Comparison of ENCODE assay signal across 15 mouse cellular contexts in the genomic region with DNA sequence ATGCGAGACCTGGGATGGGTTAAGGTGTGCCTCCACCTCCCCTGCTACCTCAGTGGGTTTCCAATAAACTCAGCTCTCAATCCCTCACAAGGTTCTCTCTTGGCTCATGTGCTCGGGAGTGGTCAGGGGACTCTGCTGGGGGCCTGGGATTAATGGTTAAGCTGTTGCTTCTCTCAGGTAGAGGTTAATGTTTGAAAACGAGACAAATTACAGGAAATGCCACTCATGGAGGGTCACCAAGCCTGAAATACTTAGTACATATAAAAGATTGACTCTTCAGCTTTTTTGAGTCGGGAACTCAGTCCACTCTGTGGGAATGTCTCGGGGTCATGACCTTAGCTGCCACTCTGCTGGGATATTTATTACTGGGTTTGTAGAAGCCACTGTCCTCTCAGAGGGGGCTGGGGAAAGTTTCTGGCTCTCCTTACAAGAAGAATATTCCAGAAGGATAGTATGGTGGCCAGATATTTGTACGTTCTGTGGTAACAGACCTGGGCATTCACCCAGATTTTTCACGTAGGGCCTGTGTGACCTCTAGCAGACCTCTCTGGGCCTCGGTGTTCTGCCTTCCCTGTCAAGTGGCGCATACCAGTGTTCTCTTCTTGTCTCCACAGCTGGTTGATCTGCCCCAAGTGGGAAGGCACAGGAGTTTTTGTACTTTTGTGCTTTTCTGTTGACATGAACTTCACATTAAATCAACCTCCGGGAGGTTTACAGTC. TPM values are rescaled to one million over a fixed set of nuclear protein-coding genes. Genes with fewer than 3 reads are reported as not detected.
DNase-seq lines count a peak whose midpoint lies in the region; ATAC-seq and TF ChIP-seq lines count a peak whose summit lies in the region.
"Had no signal": no experiment of that assay in that cellular context is flagged by ENCODE, and none has a peak within 500 bp of the region (broad histone marks: within the 10 kb centered on the region; RNA-seq: fewer than 3 reads in every experiment).

No protein-coding gene starts in this region.

- H3K4me2 ChIP-seq in liver, embryonic 11.5 days, result no peak overlapping the region
- no peak overlapping the region for H3K4me2 ChIP-seq in liver, embryonic 12.5 days
- H3K4me2 ChIP-seq in forebrain, postnatal 0 days (ENCODE audit: low read depth), result no peak overlapping the region
- H3K4me2 ChIP-seq: embryonic facial prominence, embryonic 13.5 days had no signal

- H3K27ac ChIP-seq in liver, embryonic 11.5 days (ENCODE audit: low read depth, low read length), result no peak overlapping the region
- no peak overlapping the region for H3K27ac ChIP-seq in liver, embryonic 12.5 days
- H3K27ac ChIP-seq in embryonic facial prominence, embryonic 10.5 days (replicated peaks), result no peak overlapping the region
- H3K27ac ChIP-seq in forebrain, postnatal 0 days (ENCODE audit: low read depth, low read length), result no peak overlapping the region
- H3K27ac ChIP-seq: embryonic facial prominence, embryonic 13.5 days; midbrain, embryonic 10.5 days had no signal

- peak; percentile 47 for DNase-seq in adrenal gland, postnatal 10 days
- DNase-seq in adrenal gland, adult 8-10 months, result no peak
- DNase-seq in liver, embryonic 11.5 days (ENCODE audit: low spot score), result no peak
- peak; percentile 79 for DNase-seq in kidney, postnatal 14 days
- no peak for DNase-seq in embryonic facial prominence, embryonic 10.5 days (ENCODE audit: low spot score)
- no peak for DNase-seq in forebrain, postnatal 0 days
- no peak for DNase-seq in adrenal gland, postnatal 25 days
- DNase-seq: lung, adult 2 months; spleen, adult 18-20 months; thymus, postnatal 14 days had no signal

- 0 out of 2 replicates have a peak, but pooled peaks have one; percentile 15 for ATAC-seq in liver, embryonic 11.5 days (replicated peaks; ENCODE audit: low FRiP score)
- ATAC-seq in liver, embryonic 12.5 days, result no peak
- no peak for ATAC-seq in forebrain, postnatal 0 days
- ATAC-seq: forebrain, embryonic 14.5 days had no signal

- no peaks in the 10 kb centered on the region for H3K9me3 ChIP-seq in liver, embryonic 11.5 days (ENCODE audit: control insufficient read depth, low read length)
- no peaks in the 10 kb centered on the region for H3K9me3 ChIP-seq in liver, embryonic 12.5 days (replicated peaks)
- no peaks in the 10 kb centered on the region for H3K9me3 ChIP-seq in embryonic facial prominence, embryonic 10.5 days
- H3K9me3 ChIP-seq in forebrain, postnatal 0 days (ENCODE audit: low read length), result no peaks in the 10 kb centered on the region
- H3K9me3 ChIP-seq: embryonic facial prominence, embryonic 13.5 days; midbrain, embryonic 10.5 days had no signal

- no peak overlapping the region for H3K4me3 ChIP-seq in liver, embryonic 11.5 days (ENCODE audit: low read depth, low read length)
- H3K4me3 ChIP-seq in liver, embryonic 12.5 days, result no peak overlapping the region
- H3K4me3 ChIP-seq in embryonic facial prominence, embryonic 10.5 days, result no peak overlapping the region
- no peak overlapping the region for H3K4me3 ChIP-seq in forebrain, postnatal 0 days (ENCODE audit: low read depth, low read length)
- H3K4me3 ChIP-seq: embryonic facial prominence, embryonic 13.5 days; midbrain, embryonic 10.5 days had no signal

- no peaks in the 10 kb centered on the region for H3K36me3 ChIP-seq in liver, embryonic 11.5 days (ENCODE audit: control insufficient read depth, insufficient read depth, low read length)
- no peaks in the 10 kb centered on the region for H3K36me3 ChIP-seq in liver, embryonic 12.5 days
- H3K36me3 ChIP-seq in embryonic facial prominence, embryonic 10.5 days (replicated peaks), result no peaks in the 10 kb centered on the region
- no peaks in the 10 kb centered on the region for H3K36me3 ChIP-seq in forebrain, postnatal 0 days (ENCODE audit: insufficient read depth)
- H3K36me3 ChIP-seq: embryonic facial prominence, embryonic 13.5 days; midbrain, embryonic 10.5 days had no signal

- no peaks in the 10 kb centered on the region for H3K4me1 ChIP-seq in liver, embryonic 11.5 days (replicated peaks; ENCODE audit: control insufficient read depth, insufficient read depth, low read length)
- no peaks in the 10 kb centered on the region for H3K4me1 ChIP-seq in liver, embryonic 12.5 days
- H3K4me1 ChIP-seq in embryonic facial prominence, embryonic 10.5 days, result peaks cover 11% of the 10 kb centered on the region; the same call in 1 of the 2 replicates
- H3K4me1 ChIP-seq in forebrain, postnatal 0 days (ENCODE audit: insufficient read depth), result no peaks in the 10 kb centered on the region
- H3K4me1 ChIP-seq: embryonic facial prominence, embryonic 13.5 days; midbrain, embryonic 10.5 days had no signal

- no peaks in the 10 kb centered on the region for H3K27me3 ChIP-seq in liver, embryonic 11.5 days (replicated peaks; ENCODE audit: control insufficient read depth, insufficient read depth, low read length)
- no peaks in the 10 kb centered on the region for H3K27me3 ChIP-seq in liver, embryonic 12.5 days (replicated peaks)
- H3K27me3 ChIP-seq in embryonic facial prominence, embryonic 10.5 days (replicated peaks; ENCODE audit: low read depth, poor library complexity, severe bottlenecking), result no peaks in the 10 kb centered on the region
- no peaks in the 10 kb centered on the region for H3K27me3 ChIP-seq in forebrain, postnatal 0 days (ENCODE audit: insufficient read depth, low read length)
- H3K27me3 ChIP-seq: embryonic facial prominence, embryonic 13.5 days had no signal

- 58% methylated on average over 10 of the region's 10 CpGs for WGBS in liver, embryonic 11.5 days
- WGBS in liver, embryonic 12.5 days (ENCODE audit: insufficient replicate concordance), result 52% methylated on average over 10 of the region's 10 CpGs
- WGBS in embryonic facial prominence, embryonic 10.5 days, result 59% methylated on average over 10 of the region's 10 CpGs
- 74% methylated on average over 10 of the region's 10 CpGs for whole genome bisulfite sequencing in forebrain, postnatal 0 days

- no peak for TF ChIP-seq CTCF in forebrain, postnatal 0 days (IDR thresholded peaks at IDR 0.05; ENCODE audit: low read depth)

- no peak overlapping the region for H3K9ac ChIP-seq in liver, embryonic 11.5 days (ENCODE audit: low read depth, low read length)
- no peak overlapping the region for H3K9ac ChIP-seq in liver, embryonic 12.5 days
- H3K9ac ChIP-seq in forebrain, postnatal 0 days, result no peak overlapping the region
- H3K9ac ChIP-seq: embryonic facial prominence, embryonic 13.5 days had no signal

RNA-seq across cellular contexts. Expression of a gene that starts 17.8 kb away (rescaled TPM):
- 10 to 100 TPM; 12.7 to 17.7 TPM for total RNA-seq in adrenal gland, postnatal 10 days (2021)
- 10 to 100 TPM in 3 of 4 experiments, 1 to 10 TPM in 1; 9.9 to 17.6 (median 12.3) TPM for total RNA-seq in adrenal gland, adult 8-10 months (2022)
- polyA plus RNA-seq in liver, embryonic 11.5 days (2014; fragmentation: Nextera tagmentation; extraction: Ambion mirVana), result not detected in 2 replicates
- not detected in 2 replicates for polyA plus RNA-seq in liver, embryonic 12.5 days (2016; fragmentation: Nextera tagmentation; extraction: Ambion mirVana)
- 0.16 and 0.24 TPM in 2 replicates for polyA plus RNA-seq in embryonic facial prominence, embryonic 10.5 days (2016; fragmentation: Nextera tagmentation; extraction: Ambion mirVana)
- 0.92 and 1.1 TPM in 2 replicates for total RNA-seq in forebrain, postnatal 0 days (2014; rRNA removed)
- polyA plus RNA-seq in forebrain, postnatal 0 days (2015; fragmentation: Nextera tagmentation; extraction: Ambion mirVana), result 0.31 and 1.1 TPM in 2 replicates
- 7.4 and 8.0 TPM in 2 replicates for total RNA-seq in adrenal gland, postnatal 25 days (2021)
- polyA plus RNA-seq: embryonic facial prominence, embryonic 13.5 days had no signal

RNA-seq across cellular contexts. Expression of a gene that starts 27.5 kb away (rescaled TPM):
- under 1 TPM; 0.39 to 0.70 TPM for total RNA-seq in adrenal gland, postnatal 10 days (2021)
- under 1 TPM in 2 of 4 experiments, not detected in 2; 0.15 to 0.22 TPM for total RNA-seq in adrenal gland, adult 8-10 months (2022)
- polyA plus RNA-seq in liver, embryonic 11.5 days (2014; fragmentation: Nextera tagmentation; extraction: Ambion mirVana), result 0.29 TPM in 1 of 2 replicates, not detected in the other
- polyA plus RNA-seq in liver, embryonic 12.5 days (2016; fragmentation: Nextera tagmentation; extraction: Ambion mirVana), result not detected in 2 replicates
- polyA plus RNA-seq in embryonic facial prominence, embryonic 10.5 days (2016; fragmentation: Nextera tagmentation; extraction: Ambion mirVana), result not detected in 2 replicates
- 0.24 and 0.92 TPM in 2 replicates for total RNA-seq in forebrain, postnatal 0 days (2014; rRNA removed)
- polyA plus RNA-seq in forebrain, postnatal 0 days (2015; fragmentation: Nextera tagmentation; extraction: Ambion mirVana), result 0.28 and 1.1 TPM in 2 replicates
- 0.24 TPM in 1 of 2 replicates, not detected in the other for total RNA-seq in adrenal gland, postnatal 25 days (2021)
- total RNA-seq: gastrocnemius, postnatal 4 days had no signal
- polyA plus RNA-seq: embryonic facial prominence, embryonic 13.5 days had no signal

RNA-seq across cellular contexts. Expression of a gene that starts 49.4 kb away (rescaled TPM):
- total RNA-seq in adrenal gland, postnatal 10 days (2021), result 10 to 100 TPM; 24.6 to 25.8 TPM
- 10 to 100 TPM in 2 of 4 experiments, 1 to 10 TPM in 2; 8.7 to 21.2 (median 14.5) TPM for total RNA-seq in adrenal gland, adult 8-10 months (2022)
- 39.7 and 40.7 TPM in 2 replicates for polyA plus RNA-seq in liver, embryonic 11.5 days (2014; fragmentation: Nextera tagmentation; extraction: Ambion mirVana)
- polyA plus RNA-seq in liver, embryonic 12.5 days (2016; fragmentation: Nextera tagmentation; extraction: Ambion mirVana), result 37.0 and 37.6 TPM in 2 replicates
- polyA plus RNA-seq in embryonic facial prominence, embryonic 10.5 days (2016; fragmentation: Nextera tagmentation; extraction: Ambion mirVana), result 5.2 and 7.2 TPM in 2 replicates
- total RNA-seq in forebrain, postnatal 0 days (2014; rRNA removed), result 3.3 and 6.0 TPM in 2 replicates
- polyA plus RNA-seq in forebrain, postnatal 0 days (2015; fragmentation: Nextera tagmentation; extraction: Ambion mirVana), result 6.8 and 9.7 TPM in 2 replicates
- total RNA-seq in adrenal gland, postnatal 25 days (2021), result 9.2 and 10.3 TPM in 2 replicates

Comparison
In these comparisons a context has a peak if more than half of its experiments do, and no peak if none do; other contexts are left out.
1. DNase-seq: peak in adrenal gland, postnatal 10 days (single experiment) and kidney, postnatal 14 days (single experiment); none in adrenal gland, adult 8-10 months (single experiment), liver, embryonic 11.5 days (single experiment), embryonic facial prominence, embryonic 10.5 days (single experiment), forebrain, postnatal 0 days (single experiment) and adrenal gland, postnatal 25 days (single experiment).